Mouse (Mus musculus): ENCODE measurements at regions not wholly inside any gene's neighbourhood (a gene's known extent, or its start where the extent isn't known, plus 50 kb on each side); places are given as distances from the start of the nearest gene placed in this dataset.

- TF ChIP-seq CTCF (IDR thresholded peaks at IDR 0.05; ENCODE audit: low read depth), result no peak
- TF ChIP-seq EP300 (IDR thresholded peaks at IDR 0.05; ENCODE audit: low read depth), result no peak
These were observed 108.8 kb downstream of the Snx18 start for GRCm38 (mm10) chr13:113509403-113510185.

Measured in liver, embryonic 14.5 days (tissue).